In genomic region chr19:14493047-14493446, GRCm38 (mm10) we compare ENCODE assay signal across 15 mouse cellular contexts.
"Had no signal": no experiment of that assay in that cellular context is flagged by ENCODE, and none has a peak within 500 bp of the region (broad histone marks: within the 10 kb centered on the region; RNA-seq: fewer than 3 reads in every experiment).

No protein-coding gene starts in this region.

- H3K27me3 ChIP-seq: kidney, embryonic 15.5 days; limb, embryonic 13.5 days; neural tube, embryonic 13.5 days had no signal

- H3K4me3 ChIP-seq: kidney, embryonic 15.5 days; layer of hippocampus, adult 2 months; limb, embryonic 13.5 days; midbrain, embryonic 12.5 days; neural tube, embryonic 13.5 days had no signal

- H3K27ac ChIP-seq: kidney, embryonic 15.5 days; layer of hippocampus, adult 2 months; limb, embryonic 13.5 days; liver, embryonic 14.5 days; midbrain, embryonic 12.5 days; neural tube, embryonic 13.5 days had no signal

- H3K36me3 ChIP-seq: midbrain, embryonic 12.5 days; neural tube, embryonic 13.5 days had no signal

- DNase-seq: kidney, adult 2 months; kidney, postnatal 14 days; left cerebral cortex, postnatal 4 days; lung, adult 18-20 months; lung, postnatal 4 days; retina, postnatal 1 day; right cerebral cortex, postnatal 4 days; thymus, postnatal 4 days had no signal

- H3K9me3 ChIP-seq: kidney, embryonic 15.5 days; limb, embryonic 13.5 days; midbrain, embryonic 12.5 days; neural tube, embryonic 13.5 days had no signal

- ATAC-seq: midbrain, embryonic 16.5 days had no signal

- H3K4me1 ChIP-seq: kidney, embryonic 15.5 days; limb, embryonic 13.5 days; midbrain, embryonic 12.5 days; neural tube, embryonic 13.5 days had no signal

- H3K9ac ChIP-seq: kidney, embryonic 15.5 days; limb, embryonic 13.5 days; liver, embryonic 14.5 days; midbrain, embryonic 12.5 days; neural tube, embryonic 13.5 days had no signal

- H3K4me2 ChIP-seq: kidney, embryonic 15.5 days; limb, embryonic 13.5 days; midbrain, embryonic 12.5 days; neural tube, embryonic 13.5 days had no signal
